In the genomic region with DNA sequence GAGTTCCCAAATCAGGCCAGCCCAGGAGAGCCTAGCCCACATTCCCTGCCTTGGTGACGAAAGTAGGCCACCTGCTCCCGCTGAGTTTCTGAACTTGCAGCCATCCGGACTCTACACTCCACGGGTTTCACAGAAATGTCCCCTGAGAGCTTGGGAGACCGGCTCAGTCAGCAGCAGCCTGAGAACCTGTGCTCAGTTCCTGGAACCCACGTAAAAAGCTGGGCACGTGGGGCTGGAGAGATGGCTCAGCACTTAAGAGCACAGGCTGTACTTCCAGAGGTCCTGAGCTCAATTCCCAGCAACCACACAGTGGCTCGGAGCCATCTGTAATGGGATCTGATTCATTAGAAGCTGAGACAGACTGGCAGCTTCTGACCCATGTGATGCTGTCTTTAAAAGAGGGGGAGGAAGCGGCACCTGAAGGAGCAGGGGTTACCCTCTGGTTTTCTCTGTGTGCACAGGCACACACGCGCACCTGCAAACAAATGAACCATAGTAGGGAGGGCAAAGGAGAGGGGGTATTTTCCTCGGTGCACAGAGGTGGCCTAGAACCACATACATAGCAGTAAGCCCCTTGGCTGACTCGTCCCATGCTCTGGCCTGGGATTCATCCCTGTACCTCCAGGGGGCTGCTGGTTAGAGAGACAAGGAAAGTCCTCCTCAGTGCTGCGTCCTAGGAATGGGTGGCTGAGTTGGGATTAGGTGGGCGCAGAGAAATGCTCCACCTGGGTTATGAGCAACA, we compare ENCODE assay signal across 8 mouse cellular contexts.
DNase-seq lines count a peak whose midpoint lies in the region; ATAC-seq and TF ChIP-seq lines count a peak whose summit lies in the region.

No protein-coding gene starts in this region.

- no peaks in the 10 kb centered on the region for H3K36me3 ChIP-seq in forebrain, embryonic 16.5 days (ENCODE audit: control insufficient read depth, insufficient read depth)
- H3K36me3 ChIP-seq in midbrain, embryonic 10.5 days: no peaks in the 10 kb centered on the region

- intact Hi-C loops in left cerebral cortex, adult 2 months (cut with DNase I): loop anchor here (2.0 to 5.0 kb wide), 4 partner anchors 50 to 273 kb away; partner anchors contain the start of gene Chst11

- ATAC-seq in forebrain, embryonic 16.5 days: 0 out of 2 replicates have a peak, but pooled peaks have one; percentile 24

- no peak overlapping the region for H3K9ac ChIP-seq in forebrain, embryonic 16.5 days (replicated peaks; ENCODE audit: low read depth, low read length)

- no peak overlapping the region for H3K4me3 ChIP-seq in left cerebral cortex, adult 2 months
- no peak overlapping the region for H3K4me3 ChIP-seq in brown adipose tissue, adult 24 weeks (ENCODE audit: insufficient read depth, low read depth, low read length)
- no peak overlapping the region for H3K4me3 ChIP-seq in forebrain, embryonic 16.5 days (replicated peaks; ENCODE audit: low read length)
- H3K4me3 ChIP-seq in midbrain, embryonic 10.5 days: no peak overlapping the region

- WGBS in forebrain, embryonic 16.5 days: 67% methylated on average over 15 of the region's 15 CpGs
- 77% methylated on average over 15 of the region's 15 CpGs for WGBS in midbrain, embryonic 10.5 days

- H3K4me1 ChIP-seq in brown adipose tissue, adult 24 weeks (ENCODE audit: control insufficient read depth, insufficient read depth, insufficient read length, low read length): peaks cover 58% of the 10 kb centered on the region
- peaks cover 23% of the 10 kb centered on the region for H3K4me1 ChIP-seq in forebrain, embryonic 16.5 days (replicated peaks; ENCODE audit: control insufficient read depth, insufficient read depth, low read length)
- peaks cover 14% of the 10 kb centered on the region for H3K4me1 ChIP-seq in midbrain, embryonic 10.5 days

- H3K4me2 ChIP-seq in forebrain, embryonic 16.5 days (ENCODE audit: low read length): no peak overlapping the region

- no peaks in the 10 kb centered on the region for H3K27me3 ChIP-seq in forebrain, embryonic 16.5 days (replicated peaks; ENCODE audit: control insufficient read depth, insufficient read depth, low read length)
- H3K27me3 ChIP-seq in midbrain, embryonic 10.5 days (ENCODE audit: low read depth, poor library complexity, severe bottlenecking): no peaks in the 10 kb centered on the region

- peak in 1 of 2 experiments; percentile 23 for DNase-seq in left cerebral cortex, adult 2 months (ENCODE audit: extremely low spot score in 1 of 2, low spot score in 2 of 2)
- DNase-seq in left cerebral cortex, adult 11 months (ENCODE audit: low spot score): no peak
- DNase-seq in right cerebral cortex, postnatal 10 days (ENCODE audit: low spot score in 2 of 2): peak; percentile 51 to 57
- DNase-seq in c-Kit-positive CD71-positive TER-119-positive erythroid progenitor cells, embryonic 14.5 days (ENCODE audit: low spot score): no peak
- DNase-seq in midbrain, embryonic 10.5 days (ENCODE audit: low spot score): no peak
- DNase-seq in lung, postnatal 36 days: no peak

- peak overlapping the region; percentile 55 for H3K27ac ChIP-seq in left cerebral cortex, adult 2 months
- H3K27ac ChIP-seq in brown adipose tissue, adult 24 weeks (replicated peaks; ENCODE audit: low read depth, low read length): peak overlapping the region; percentile 16; the same call in 1 of the 2 replicates
- no peak overlapping the region for H3K27ac ChIP-seq in forebrain, embryonic 16.5 days (ENCODE audit: low read length)
- H3K27ac ChIP-seq in midbrain, embryonic 10.5 days (replicated peaks): no peak overlapping the region

- TF ChIP-seq CTCF in left cerebral cortex, adult 2 months (IDR thresholded peaks at IDR 0.05): no peak

- H3K9me3 ChIP-seq in forebrain, embryonic 16.5 days (ENCODE audit: control insufficient read depth, low read length): no peaks in the 10 kb centered on the region
- H3K9me3 ChIP-seq in midbrain, embryonic 10.5 days (replicated peaks): no peaks in the 10 kb centered on the region; the same call in 1 of the 2 replicates

Comparison
In these comparisons a context has a peak if more than half of its experiments do, and no peak if none do; other contexts are left out.
1. DNase-seq: peak in right cerebral cortex, postnatal 10 days (2 of 2); none in left cerebral cortex, adult 11 months (single experiment), c-Kit-positive CD71-positive TER-119-positive erythroid progenitor cells, embryonic 14.5 days (single experiment), midbrain, embryonic 10.5 days (single experiment) and lung, postnatal 36 days (single experiment).
2. H3K27ac ChIP-seq: peak in left cerebral cortex, adult 2 months (single experiment) and brown adipose tissue, adult 24 weeks (single experiment); none in forebrain, embryonic 16.5 days (single experiment) and midbrain, embryonic 10.5 days (single experiment).